Mouse (Mus musculus) forebrain, embryonic 16.5 days (tissue): ENCODE measurements at regions not wholly inside any gene's neighbourhood (a gene's known extent, or its start where the extent isn't known, plus 50 kb on each side); places are given as distances from the start of the nearest gene placed in this dataset.

Source experiments
- ATAC-seq: fragments of 200-750 bp; cut with Nextera tagmentation; 2 replicates; pipeline ENCODE4 v1.8.0; 2017; ENCODE audit warnings: mild to moderate bottlenecking, moderate library complexity
- H3K27ac ChIP-seq: fragments of 300-500 bp; sonication (generic); 2 replicates; pipeline ENCODE4 v1.5.1; 2014; ENCODE audit warnings: low read length, control low read depth
- H3K27me3 ChIP-seq: fragments of 300-500 bp; sonication (generic); replicated peaks from 2 replicates; pipeline ENCODE4 v1.6.1; 2014; ENCODE audit warnings: low read length; ENCODE audit not compliant: control insufficient read depth, insufficient read depth
- H3K36me3 ChIP-seq: fragments of 300-500 bp; sonication (generic); 2 replicates; pipeline ENCODE4 v1.6.1; 2014; ENCODE audit not compliant: control insufficient read depth, insufficient read depth
- H3K4me1 ChIP-seq: fragments of 300-500 bp; sonication (generic); replicated peaks from 2 replicates; pipeline ENCODE4 v1.6.1; 2014; ENCODE audit warnings: low read length; ENCODE audit not compliant: control insufficient read depth, insufficient read depth
- H3K4me2 ChIP-seq: fragments of 300-500 bp; sonication (generic); 2 replicates; pipeline ENCODE4 v1.6.1; 2014; ENCODE audit warnings: mild to moderate bottlenecking, low read length, control low read depth
- H3K4me3 ChIP-seq: fragments of 300-500 bp; sonication (generic); replicated peaks from 2 replicates; pipeline ENCODE4 v1.5.1; 2014; ENCODE audit warnings: mild to moderate bottlenecking, low read length, control low read depth
- H3K9ac ChIP-seq: fragments of 300-500 bp; sonication (generic); replicated peaks from 2 replicates; pipeline ENCODE4 v1.6.1; 2014; ENCODE audit warnings: low read depth, low read length, control low read depth
- H3K9me3 ChIP-seq: fragments of 300-500 bp; sonication (generic); 2 replicates; pipeline ENCODE4 v1.6.1; 2016; ENCODE audit warnings: low read length; ENCODE audit not compliant: control insufficient read depth
- WGBS: fragments of 180-500 bp; shearing (Covaris S2); extraction: QIAGEN DNeasy Blood & Tissue Kit; methylation state at CpG from one replicate; pipeline ENCODE4 v1.1.7; 2014; 5-methylcytosine and 5-hydroxymethylcytosine counted together

DNA sequence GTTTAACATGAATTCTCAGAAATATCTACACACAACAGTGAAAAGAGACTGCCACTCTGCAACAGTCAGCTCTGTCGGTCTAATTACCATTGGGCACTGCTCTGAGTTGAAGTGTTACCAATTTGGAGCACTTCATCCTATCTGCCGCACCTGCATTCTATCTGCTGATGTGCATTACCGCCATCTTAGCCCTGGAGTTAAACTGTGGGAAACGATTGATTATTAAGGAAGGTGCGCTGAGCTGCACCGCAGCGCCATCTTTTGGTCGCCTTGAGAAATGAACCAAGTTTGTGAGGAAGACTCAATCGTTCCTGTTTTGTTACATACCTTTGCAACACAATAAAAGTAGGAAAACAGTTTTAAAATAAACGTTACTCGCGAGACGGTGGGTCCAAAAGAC lies 110.5 kb downstream of the Rergl start:
- peak overlapping the region; percentile 34; the same call in 1 of the 2 replicates for H3K4me2 ChIP-seq
- ATAC-seq, result peak; percentile 76

DNA sequence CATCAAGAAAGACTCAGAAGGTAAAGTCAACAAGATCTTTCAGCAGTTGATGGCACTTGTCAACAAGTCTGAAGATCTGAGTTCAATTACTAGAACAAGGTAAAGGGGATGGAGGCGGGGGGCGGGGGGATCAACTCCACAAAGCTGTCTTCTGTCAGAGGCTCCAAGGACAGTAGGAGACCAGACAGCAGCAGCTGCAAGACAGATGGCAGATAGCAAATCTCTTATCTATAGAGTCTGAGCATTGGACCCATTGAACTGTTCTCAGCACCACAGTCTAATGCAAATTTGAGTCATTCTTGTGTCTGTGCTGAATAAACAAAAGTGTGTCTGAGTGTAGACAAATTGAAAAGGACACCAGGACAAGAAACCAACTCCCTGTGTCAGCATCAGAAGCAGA lies 150.8 kb downstream of the Rergl start:
- Histone ChIP-seq H3K9ac (no peak overlapping the region), H3K4me3 (no peak overlapping the region), H3K4me2 (no peak overlapping the region), H3K36me3 (no peaks in the 10 kb centered on the region), H3K27ac (no peak overlapping the region), H3K9me3 (no peaks in the 10 kb centered on the region), H3K4me1 (no peaks in the 10 kb centered on the region), H3K27me3 (no peaks in the 10 kb centered on the region)
- no peak for ATAC-seq
- WGBS, result 90% methylated on average over 2 of the region's 2 CpGs

More for the DNA sequence above, 110.5 kb downstream of the Rergl start:
- H3K9me3 ChIP-seq, result no peaks in the 10 kb centered on the region
- no peak overlapping the region for H3K27ac ChIP-seq
- H3K36me3 ChIP-seq, result no peaks in the 10 kb centered on the region
- 3% methylated on average over 13 of the region's 13 CpGs for WGBS
- H3K4me3 ChIP-seq, result no peak overlapping the region
- no peaks in the 10 kb centered on the region for H3K4me1 ChIP-seq
- H3K27me3 ChIP-seq, result no peaks in the 10 kb centered on the region
- no peak overlapping the region for H3K9ac ChIP-seq

DNA sequence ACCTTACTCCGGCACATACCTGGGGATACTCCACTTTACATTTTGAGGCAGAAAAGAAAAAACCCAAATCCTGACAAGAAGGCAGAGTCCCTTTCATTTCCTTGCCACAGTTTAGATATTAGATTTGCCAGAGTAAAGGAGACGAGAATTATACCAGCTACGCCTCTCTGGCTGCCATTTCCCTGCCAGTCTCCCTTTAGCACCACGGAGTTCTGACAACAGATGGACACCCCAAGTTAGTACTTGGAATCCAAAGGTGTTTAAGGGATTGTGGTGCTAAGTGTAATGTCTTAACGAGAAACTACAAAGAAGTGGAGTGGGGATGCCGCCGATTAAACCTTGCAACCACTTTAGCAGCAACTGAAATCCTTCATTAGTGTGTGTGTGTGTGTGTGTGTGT lies 176.6 kb downstream of the Rergl start:
- ATAC-seq, result no peak
- 70% methylated on average over 7 of the region's 7 CpGs for WGBS
- no peak overlapping the region for H3K4me2 ChIP-seq
- no peak overlapping the region for H3K27ac ChIP-seq
- no peaks in the 10 kb centered on the region for H3K36me3 ChIP-seq
- H3K4me1 ChIP-seq, result no peaks in the 10 kb centered on the region
- no peaks in the 10 kb centered on the region for H3K9me3 ChIP-seq
- H3K4me3 ChIP-seq, result no peak overlapping the region
- H3K9ac ChIP-seq, result no peak overlapping the region
- no peaks in the 10 kb centered on the region for H3K27me3 ChIP-seq

- Histone ChIP-seq H3K27me3 (no peaks in the 10 kb centered on the region), H3K9me3 (no peaks in the 10 kb centered on the region), H3K4me2 (no peak overlapping the region), H3K36me3 (no peaks in the 10 kb centered on the region), H3K4me3 (no peak overlapping the region), H3K9ac (no peak overlapping the region), H3K4me1 (no peaks in the 10 kb centered on the region), H3K27ac (no peak overlapping the region)
- ATAC-seq, result peak; percentile 89
- WGBS, result 13% methylated on average over 5 of the region's 5 CpGs
Measured at GRCm38 (mm10) chr6:139307651-139308050, 194.1 kb downstream of the Rergl start.

DNA sequence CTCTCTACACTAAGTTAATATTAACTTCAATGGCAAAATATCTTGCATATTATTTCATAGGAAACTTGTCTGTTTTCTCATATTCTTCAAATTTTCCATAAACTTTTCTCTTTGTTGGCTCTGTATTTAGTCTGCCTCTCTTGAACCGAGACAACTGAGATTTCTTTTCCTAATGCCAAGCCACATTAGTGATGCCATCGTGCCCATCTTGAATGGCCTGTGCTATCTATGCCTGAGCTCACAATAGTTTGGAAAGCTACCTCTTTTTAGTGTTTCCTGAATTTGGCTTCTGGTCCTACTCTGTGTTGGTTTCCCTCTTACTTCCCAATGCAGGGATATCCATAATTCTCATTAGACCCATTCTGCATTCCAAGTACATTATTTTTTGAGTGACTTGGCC lies 197.5 kb downstream of the Rergl start:
- no peak for ATAC-seq
- Histone ChIP-seq H3K4me3 (no peak overlapping the region), H3K27me3 (no peaks in the 10 kb centered on the region), H3K27ac (no peak overlapping the region), H3K36me3 (no peaks in the 10 kb centered on the region), H3K9me3 (no peaks in the 10 kb centered on the region), H3K9ac (no peak overlapping the region), H3K4me1 (no peaks in the 10 kb centered on the region), H3K4me2 (no peak overlapping the region)
- 64% methylated on average over 2 of the region's 2 CpGs for WGBS

- whole genome bisulfite sequencing, result 56% methylated on average over 2 of the region's 2 CpGs
- no peaks in the 10 kb centered on the region for H3K36me3 ChIP-seq
- no peaks in the 10 kb centered on the region for H3K4me1 ChIP-seq
- H3K4me3 ChIP-seq, result no peak overlapping the region
- H3K4me2 ChIP-seq, result no peak overlapping the region
- no peak overlapping the region for H3K27ac ChIP-seq
- 0 out of 2 replicates have a peak, but pooled peaks have one; percentile 49 for ATAC-seq
- no peaks in the 10 kb centered on the region for H3K27me3 ChIP-seq
- H3K9ac ChIP-seq, result no peak overlapping the region
- no peaks in the 10 kb centered on the region for H3K9me3 ChIP-seq
Measured at GRCm38 (mm10) chr6:139295701-139296100, 206.1 kb downstream of the Rergl start.

DNA sequence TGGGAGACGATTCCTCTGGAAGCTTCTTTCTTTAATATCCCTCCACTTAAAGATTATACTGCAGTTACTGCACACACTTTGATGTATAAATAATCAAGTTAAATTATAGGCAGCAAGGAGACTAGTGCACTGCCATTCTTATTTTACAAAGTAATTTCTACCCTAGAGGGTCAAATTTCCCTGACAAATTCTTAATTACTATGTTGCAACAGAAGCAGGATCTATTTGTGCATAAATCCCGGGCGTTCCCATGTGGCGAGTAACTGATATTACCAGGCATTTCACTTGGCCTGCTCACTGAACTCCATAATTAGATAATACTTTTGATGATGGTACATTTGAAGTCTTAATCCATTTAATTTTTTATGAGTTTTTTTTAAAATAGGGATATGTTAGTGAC lies 222.7 kb downstream of the Rergl start:
- H3K9me3 ChIP-seq, result no peaks in the 10 kb centered on the region
- no peak for ATAC-seq
- no peak overlapping the region for H3K27ac ChIP-seq
- H3K4me3 ChIP-seq, result no peak overlapping the region
- H3K4me1 ChIP-seq, result no peaks in the 10 kb centered on the region
- no peaks in the 10 kb centered on the region for H3K36me3 ChIP-seq
- H3K27me3 ChIP-seq, result no peaks in the 10 kb centered on the region
- no peak overlapping the region for H3K4me2 ChIP-seq
- 61% methylated on average over 4 of the region's 4 CpGs for WGBS
- H3K9ac ChIP-seq, result no peak overlapping the region

DNA sequence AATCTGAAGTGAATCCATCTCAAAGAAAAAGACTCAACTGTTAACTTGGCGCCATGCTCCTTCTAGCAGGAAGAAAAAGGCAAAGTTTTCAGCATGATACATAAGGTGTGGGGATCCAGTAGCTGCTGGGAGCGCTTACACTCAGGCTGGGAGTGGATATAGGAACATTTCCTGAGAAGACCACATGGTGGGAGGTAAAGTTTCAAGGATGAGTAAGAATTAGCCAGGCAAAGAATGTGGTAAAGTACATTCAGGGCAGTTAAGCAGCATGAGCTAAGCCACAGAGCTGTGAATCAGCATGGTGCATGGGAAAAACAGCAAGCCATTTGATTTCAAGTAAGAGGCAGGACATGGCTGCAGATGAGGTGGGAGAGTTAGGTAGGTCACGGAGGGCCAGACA lies 226.3 kb downstream of the Rergl start:
- Histone ChIP-seq H3K36me3 (no peaks in the 10 kb centered on the region), H3K9ac (no peak overlapping the region), H3K4me2 (no peak overlapping the region), H3K4me3 (no peak overlapping the region), H3K27ac (no peak overlapping the region), H3K9me3 (no peaks in the 10 kb centered on the region), H3K27me3 (no peaks in the 10 kb centered on the region), H3K4me1 (no peaks in the 10 kb centered on the region)
- ATAC-seq, result no peak
- WGBS, result 76% methylated on average over 3 of the region's 3 CpGs

- no peak overlapping the region for H3K4me3 ChIP-seq
- WGBS, result 96% methylated on average over 4 of the region's 4 CpGs
- H3K4me2 ChIP-seq, result no peak overlapping the region
- no peaks in the 10 kb centered on the region for H3K27me3 ChIP-seq
- no peaks in the 10 kb centered on the region for H3K4me1 ChIP-seq
- ATAC-seq, result no peak
- H3K9ac ChIP-seq, result no peak overlapping the region
- no peak overlapping the region for H3K27ac ChIP-seq
- H3K9me3 ChIP-seq, result no peaks in the 10 kb centered on the region
- H3K36me3 ChIP-seq, result no peaks in the 10 kb centered on the region
Measured at GRCm38 (mm10) chr6:139253704-139254103, 248.1 kb downstream of the Rergl start.

DNA sequence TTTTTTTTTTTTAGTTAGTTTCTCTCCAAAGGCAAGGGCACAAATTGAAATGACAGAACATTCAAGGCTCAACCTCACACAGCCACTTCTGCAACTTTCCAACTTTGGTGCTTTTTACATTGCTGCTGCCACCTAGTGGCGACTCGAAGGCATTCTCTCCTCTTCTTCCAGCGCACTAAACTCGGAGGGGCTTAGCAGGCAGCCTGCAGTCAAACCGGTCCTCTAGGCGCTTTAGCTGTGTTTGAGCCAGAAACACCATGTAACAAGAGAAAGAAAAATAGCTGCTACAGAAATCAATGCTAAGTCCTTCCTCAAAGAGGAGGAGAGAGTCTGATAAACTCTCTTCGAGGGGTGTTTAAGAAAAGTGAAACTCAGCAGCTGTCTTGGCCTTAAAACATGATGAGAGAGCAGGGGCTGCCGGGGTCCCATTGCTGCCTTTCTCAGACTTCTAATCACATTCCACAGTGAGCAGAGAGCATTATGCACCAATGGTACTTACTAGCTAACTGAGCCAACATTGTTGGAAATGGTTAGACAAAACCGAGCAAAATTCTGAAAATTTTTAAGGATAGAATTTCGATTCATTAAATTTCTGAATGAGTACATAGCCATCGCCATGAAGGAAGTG lies 252.7 kb downstream of the Rergl start:
- ATAC-seq, result peak; percentile 93
- Histone ChIP-seq H3K4me1 (no peaks in the 10 kb centered on the region), H3K36me3 (no peaks in the 10 kb centered on the region), H3K9me3 (no peaks in the 10 kb centered on the region), H3K27ac (no peak overlapping the region), H3K4me3 (no peak overlapping the region), H3K9ac (no peak overlapping the region), H3K27me3 (no peaks in the 10 kb centered on the region), H3K4me2 (no peak overlapping the region)
- 31% methylated on average over 11 of the region's 11 CpGs for WGBS
